Mouse (Mus musculus): Measurements from ENCODE around the gene 1700066M21Rik.
A peak's percentile ranks its signal among the peaks of the same experiment; 100 is the strongest.

Gene 1700066M21Rik

GRCm38 (mm10) chr1:57394051-57394450 is 16.6 kb downstream of the 1700066M21Rik start:
- DNase-seq = peak; percentile 47 to 51

GRCm38 (mm10) chr1:57400321-57400720 is 22.9 kb downstream of the 1700066M21Rik start:
- no peak for DNase-seq

GRCm38 (mm10) chr1:57400877-57401276 is 23.5 kb downstream of the 1700066M21Rik start:
- DNase-seq = no peak

- DNase-seq = no peak
Measured at GRCm38 (mm10) chr1:57402116-57402515, 24.7 kb downstream of the 1700066M21Rik start.

- peak; percentile 81 to 88 for DNase-seq
Measured at GRCm38 (mm10) chr1:57406187-57407151, 29.0 kb downstream of the 1700066M21Rik start, which contains the start of the genes Maip1 and Tyw5. Gene Maip1, plus strand, starts transcription at chr1:57406328. Gene Tyw5, minus strand, starts transcription at chr1:57407101.

- no peak for DNase-seq
Measured at GRCm38 (mm10) chr1:57408994-57409393, 31.6 kb downstream of the 1700066M21Rik start.

GRCm38 (mm10) chr1:57413397-57413796 is 36.0 kb downstream of the 1700066M21Rik start:
- no peak for DNase-seq

GRCm38 (mm10) chr1:57423696-57424095 is 46.3 kb downstream of the 1700066M21Rik start:
- no peak for DNase-seq

GRCm38 (mm10) chr1:57428368-57429308 is 51.2 kb downstream of the 1700066M21Rik start:
- peak; percentile 89 to 92 for DNase-seq

GRCm38 (mm10) chr1:57429786-57430483 is 52.5 kb downstream of the 1700066M21Rik start:
- DNase-seq = no peak

GRCm38 (mm10) chr1:57433141-57433540 is 55.7 kb downstream of the 1700066M21Rik start:
- DNase-seq = no peak

Measured in cerebellum, postnatal 36 days (tissue).